17 mouse cellular contexts compared by ENCODE assay signal in genomic region chr3:83801649-83802155, GRCm38 (mm10). TPM values are rescaled to one million over a fixed set of nuclear protein-coding genes. Genes with fewer than 3 reads are reported as not detected.
DNase-seq lines count a peak whose midpoint lies in the region; ATAC-seq and TF ChIP-seq lines count a peak whose summit lies in the region.
"Had no signal": no experiment of that assay in that cellular context is flagged by ENCODE, and none has a peak within 500 bp of the region (broad histone marks: within the 10 kb centered on the region; RNA-seq: fewer than 3 reads in every experiment).

No protein-coding gene starts in this region.

- no peaks in the 10 kb centered on the region for H3K27me3 ChIP-seq in forebrain, embryonic 11.5 days (ENCODE audit: control insufficient read depth, insufficient read depth, low read length)
- no peaks in the 10 kb centered on the region for H3K27me3 ChIP-seq in forebrain, embryonic 15.5 days
- no peaks in the 10 kb centered on the region for H3K27me3 ChIP-seq in liver, embryonic 11.5 days (replicated peaks; ENCODE audit: control insufficient read depth, insufficient read depth, low read length)
- peaks cover 0 to under 1% of the 10 kb centered on the region in 2 experiments; a peak in 1 of 4 replicates for H3K27me3 ChIP-seq in MEL (ENCODE audit: control insufficient read depth in 1 of 2, insufficient read depth in 2 of 2, low read length in 2 of 2)
- H3K27me3 ChIP-seq: limb, embryonic 13.5 days; midbrain, embryonic 15.5 days had no signal

- no peak for TF ChIP-seq POLR2A in MEL (IDR thresholded peaks at IDR 0.05; ENCODE audit: control insufficient read depth in 1 of 2, insufficient read depth in 1 of 2, low read depth in 1 of 2, low read length in 2 of 2, poor library complexity in 1 of 2)

- 95% methylated on average over 4 of the region's 4 CpGs for WGBS in forebrain, embryonic 11.5 days
- WGBS in forebrain, embryonic 15.5 days, result 92% methylated on average over 4 of the region's 4 CpGs
- WGBS in liver, embryonic 11.5 days, result 88% methylated on average over 4 of the region's 4 CpGs

- H3K36me3 ChIP-seq in forebrain, embryonic 11.5 days (ENCODE audit: control insufficient read depth, insufficient read depth, low read length), result no peaks in the 10 kb centered on the region
- H3K36me3 ChIP-seq in forebrain, embryonic 15.5 days, result no peaks in the 10 kb centered on the region
- H3K36me3 ChIP-seq in liver, embryonic 11.5 days (ENCODE audit: control insufficient read depth, insufficient read depth, low read length), result no peaks in the 10 kb centered on the region
- H3K36me3 ChIP-seq in MEL (ENCODE audit: control insufficient read depth in 1 of 2, insufficient read depth in 2 of 2, low read length in 2 of 2), result no peaks in the 10 kb centered on the region
- H3K36me3 ChIP-seq: limb, embryonic 13.5 days; midbrain, embryonic 15.5 days had no signal

- TF ChIP-seq EP300 in MEL (IDR thresholded peaks at IDR 0.05; ENCODE audit: low read depth in 1 of 2, low read length in 2 of 2), result no peak

- H3K79me2 ChIP-seq in MEL (ENCODE audit: control insufficient read depth, insufficient read depth, low read length, poor library complexity), result no peaks in the 10 kb centered on the region

- H3K4me1 ChIP-seq in forebrain, embryonic 11.5 days (replicated peaks; ENCODE audit: control insufficient read depth, insufficient read depth, low read length), result no peaks in the 10 kb centered on the region
- no peaks in the 10 kb centered on the region for H3K4me1 ChIP-seq in forebrain, embryonic 15.5 days
- no peaks in the 10 kb centered on the region for H3K4me1 ChIP-seq in liver, embryonic 11.5 days (replicated peaks; ENCODE audit: control insufficient read depth, insufficient read depth, low read length)
- no peaks in the 10 kb centered on the region for H3K4me1 ChIP-seq in MEL (ENCODE audit: control insufficient read depth in 1 of 2, insufficient read depth in 2 of 2, low read length in 2 of 2)
- H3K4me1 ChIP-seq: midbrain, embryonic 15.5 days had no signal

- peak; percentile 51 for DNase-seq in forebrain, embryonic 11.5 days (ENCODE audit: low spot score)
- DNase-seq in liver (peak; percentile 14), MEL (ENCODE audit: low read depth, low spot score) (peak; percentile 30)
- no peak for DNase-seq in liver, embryonic 11.5 days (ENCODE audit: low spot score)
- peak; percentile 51 for DNase-seq in induced T-regulatory cell, adult 2 months (ENCODE audit: low read depth)
- no peak for DNase-seq in left cerebral cortex, adult 2 months (ENCODE audit: extremely low spot score in 1 of 2, low spot score in 2 of 2)
- DNase-seq in yolk sac, embryonic 10.5 days (ENCODE audit: low spot score), result no peak
- DNase-seq: adrenal gland, postnatal 36 days; cerebellum, adult 9-10 months; kidney, postnatal 10 days; lung, postnatal 36 days; thymus, adult 18-20 months had no signal

- ATAC-seq in forebrain, embryonic 11.5 days (replicated peaks; ENCODE audit: low FRiP score), result no peak
- ATAC-seq in forebrain, embryonic 15.5 days (replicated peaks), result no peak
- ATAC-seq in liver, embryonic 11.5 days (replicated peaks; ENCODE audit: low FRiP score), result no peak
- ATAC-seq: midbrain, embryonic 15.5 days had no signal

- no peak overlapping the region for H3K9ac ChIP-seq in forebrain, embryonic 11.5 days (ENCODE audit: low read length)
- no peak overlapping the region for H3K9ac ChIP-seq in forebrain, embryonic 15.5 days (replicated peaks)
- H3K9ac ChIP-seq in liver, embryonic 11.5 days (ENCODE audit: low read depth, low read length), result no peak overlapping the region
- H3K9ac ChIP-seq in MEL (ENCODE audit: control insufficient read depth, low read depth, low read length, poor library complexity, severe bottlenecking), result no peak overlapping the region
- H3K9ac ChIP-seq: limb, embryonic 13.5 days; midbrain, embryonic 15.5 days had no signal

- H3K9me3 ChIP-seq in forebrain, embryonic 11.5 days (ENCODE audit: control insufficient read depth, low read length), result no peaks in the 10 kb centered on the region
- no peaks in the 10 kb centered on the region for H3K9me3 ChIP-seq in forebrain, embryonic 15.5 days
- H3K9me3 ChIP-seq in liver, embryonic 11.5 days (ENCODE audit: control insufficient read depth, low read length), result peaks cover 2% of the 10 kb centered on the region; the same call in 1 of the 2 replicates
- H3K9me3 ChIP-seq in MEL (replicated peaks; ENCODE audit: insufficient read depth, low read length), result no peaks in the 10 kb centered on the region
- H3K9me3 ChIP-seq: midbrain, embryonic 15.5 days had no signal

- intact Hi-C loops in left cerebral cortex, adult 2 months (cut with DNase I), result no loop called here

- H3K4me2 ChIP-seq in forebrain, embryonic 11.5 days (ENCODE audit: low read depth, low read length, severe bottlenecking), result no peak overlapping the region
- no peak overlapping the region for H3K4me2 ChIP-seq in forebrain, embryonic 15.5 days (replicated peaks)
- H3K4me2 ChIP-seq in liver, embryonic 11.5 days, result no peak overlapping the region
- H3K4me2 ChIP-seq: limb, embryonic 13.5 days; midbrain, embryonic 15.5 days had no signal

- peak; percentile 17 for TF ChIP-seq RAD21 in MEL (IDR thresholded peaks at IDR 0.05; ENCODE audit: low read depth, low read length)

- H3K27ac ChIP-seq in forebrain, embryonic 11.5 days (ENCODE audit: low read depth, low read length), result no peak overlapping the region
- no peak overlapping the region for H3K27ac ChIP-seq in forebrain, embryonic 15.5 days (replicated peaks)
- no peak overlapping the region for H3K27ac ChIP-seq in liver, embryonic 11.5 days (ENCODE audit: low read depth, low read length)
- no peak overlapping the region for H3K27ac ChIP-seq in MEL (ENCODE audit: control insufficient read depth, low read depth, low read length)
- H3K27ac ChIP-seq in left cerebral cortex, adult 2 months, result no peak overlapping the region
- H3K27ac ChIP-seq: limb, embryonic 13.5 days; midbrain, embryonic 15.5 days had no signal

- H3K4me3 ChIP-seq in forebrain, embryonic 11.5 days (ENCODE audit: low read depth, low read length), result no peak overlapping the region
- no peak overlapping the region for H3K4me3 ChIP-seq in forebrain, embryonic 15.5 days
- H3K4me3 ChIP-seq in liver, embryonic 11.5 days (ENCODE audit: low read depth, low read length), result no peak overlapping the region
- H3K4me3 ChIP-seq in MEL (ENCODE audit: control insufficient read depth in 1 of 2, insufficient read depth in 1 of 2, low read depth in 2 of 2, low read length in 2 of 2), result no peak overlapping the region
- H3K4me3 ChIP-seq in left cerebral cortex, adult 2 months, result no peak overlapping the region
- H3K4me3 ChIP-seq: erythroblast, embryonic 14.5 days; limb, embryonic 13.5 days; midbrain, embryonic 15.5 days had no signal

- peak; percentile 39 to 46 (median 42) for TF ChIP-seq CTCF in MEL (IDR thresholded peaks at IDR 0.05 in 2 of 3, conservative IDR thresholded peaks at IDR 0.05 in 1 of 3; ENCODE audit: control insufficient read depth in 1 of 3, insufficient read depth in 1 of 3, low read depth in 2 of 3, low read length in 3 of 3, poor library complexity in 1 of 3, severe bottlenecking in 1 of 3)
- TF ChIP-seq CTCF in left cerebral cortex, adult 2 months (IDR thresholded peaks at IDR 0.05), result no peak; the same call in none of the 2 replicates

TF ChIP-seq in MEL, 35 proteins besides CTCF, POLR2A, EP300 and RAD21:
- no peak for TF ChIP-seq KAT2A (conservative IDR thresholded peaks at IDR 0.05; ENCODE audit: low read depth, low read length)
- peak; percentile 47 for TF ChIP-seq SMC3 (IDR thresholded peaks at IDR 0.05; ENCODE audit: low read depth, low read length)
- no peak for TF ChIP-seq HCFC1 (IDR thresholded peaks at IDR 0.05; ENCODE audit: low read depth, low read length)

RNA-seq across cellular contexts. Expression of gene Sfrp2, which starts 35.6 kb away (rescaled TPM):
- polyA plus RNA-seq in forebrain, embryonic 11.5 days (2014; fragmentation: Nextera tagmentation; extraction: Ambion mirVana), result 102 and 107 TPM in 2 replicates
- polyA plus RNA-seq in forebrain, embryonic 15.5 days (2015; fragmentation: Nextera tagmentation; extraction: Ambion mirVana), result 39.4 and 40.1 TPM in 2 replicates
- polyA plus RNA-seq in liver, embryonic 11.5 days (2014; fragmentation: Nextera tagmentation; extraction: Ambion mirVana), result 26.4 and 27.7 TPM in 2 replicates
- not detected in 2 replicates for total RNA-seq in MEL (2012; rRNA removed)
- not detected for polyA plus RNA-seq in MEL (2012; ENCODE audit: insufficient read depth in 1 of 2, insufficient read length in 2 of 2, low read depth in 1 of 2, low replicate concordance in 2 of 2, missing spikeins in 1 of 2)
- 1 to 10 TPM; 2.6 to 2.8 TPM for total RNA-seq in left cerebral cortex, adult 2 months (2021)
- total RNA-seq: hematopoietic stem cell, adult 5-6 weeks had no signal
- polyA plus RNA-seq: erythroblast, embryonic 14.5 days had no signal

RNA-seq across cellular contexts. Expression of gene Tlr2, which starts 39.9 kb away (rescaled TPM):
- polyA plus RNA-seq in forebrain, embryonic 11.5 days (2014; fragmentation: Nextera tagmentation; extraction: Ambion mirVana), result 1.3 and 1.4 TPM in 2 replicates
- 0.95 and 0.99 TPM in 2 replicates for polyA plus RNA-seq in forebrain, embryonic 15.5 days (2015; fragmentation: Nextera tagmentation; extraction: Ambion mirVana)
- polyA plus RNA-seq in liver, embryonic 11.5 days (2014; fragmentation: Nextera tagmentation; extraction: Ambion mirVana), result 2.5 and 3.3 TPM in 2 replicates
- total RNA-seq in MEL (2012; rRNA removed), result not detected in 2 replicates
- polyA plus RNA-seq in MEL (2012; ENCODE audit: insufficient read depth in 1 of 2, insufficient read length in 2 of 2, low read depth in 1 of 2, low replicate concordance in 2 of 2, missing spikeins in 1 of 2), result not detected
- total RNA-seq in left cerebral cortex, adult 2 months (2021), result under 1 TPM; 0.44 to 0.72 TPM
- polyA plus RNA-seq: erythroblast, embryonic 14.5 days had no signal

Comparison
In these comparisons a context has a peak if more than half of its experiments do, and no peak if none do; other contexts are left out.
1. DNase-seq: peak in forebrain, embryonic 11.5 days (single experiment), liver (single experiment), MEL (single experiment) and induced T-regulatory cell, adult 2 months (single experiment); none in liver, embryonic 11.5 days (single experiment), left cerebral cortex, adult 2 months (0 of 2) and yolk sac, embryonic 10.5 days (single experiment).
2. RNA of gene Sfrp2, which starts 35.6 kb away (polyA plus RNA-seq): 102 to 107 TPM in forebrain, embryonic 11.5 days, 39.4 to 40.1 TPM in forebrain, embryonic 15.5 days and 26.4 to 27.7 TPM in liver, embryonic 11.5 days; not detected in MEL; every median in the first group is over 10 times any median in the second.